Mouse (Mus musculus): ENCODE results near the gene Gm17455. TPM values are rescaled to one million over a fixed set of nuclear protein-coding genes. Genes with fewer than 3 reads are reported as not detected.

Gene Gm17455
- polyA plus RNA-seq, 2 experiments = not detected

GRCm38 (mm10) chr10:60381142-60381925, 18.2 kb upstream of the Gm17455 start:
- ATAC-seq (ENCODE audit: insufficient read depth) (no peak), DNase-seq (ENCODE audit: low read depth in 3 of 3, low spot score in 3 of 3) (no peak)
- TF ChIP-seq EP300 (IDR thresholded peaks at IDR 0.05; ENCODE audit: low read depth) (no peak), CTCF (IDR thresholded peaks at IDR 0.05; ENCODE audit: low read depth) (no peak)
- Histone ChIP-seq H3K4me2 (ENCODE audit: low read depth) (no peak overlapping the region), H3K4me1 (replicated peaks; ENCODE audit: control insufficient read depth in 2 of 2, insufficient read depth in 2 of 2, low read length in 1 of 2) (no peaks in the 10 kb centered on the region), H3K27me3 (ENCODE audit: control insufficient read depth, insufficient read depth, low read length) (no peaks in the 10 kb centered on the region), H3K9me3 (ENCODE audit: control insufficient read depth, low read length) (no peaks in the 10 kb centered on the region), H3K27ac (no peak overlapping the region), H3K9ac (replicated peaks) (no peak overlapping the region), H3K36me3 (replicated peaks; ENCODE audit: control insufficient read depth, insufficient read depth, low read depth) (no peaks in the 10 kb centered on the region), H3K4me3 (ENCODE audit: insufficient read depth in 1 of 2, low read depth in 2 of 2, low read length in 2 of 2) (no peak overlapping the region)
- 63% methylated on average over 10 of the region's 10 CpGs for WGBS (ENCODE audit: insufficient replicate concordance)

- H3K4me2 ChIP-seq (ENCODE audit: low read depth) = no peak overlapping the region
- DNase-seq (ENCODE audit: low read depth in 3 of 3, low spot score in 3 of 3) = no peak
- WGBS (ENCODE audit: insufficient replicate concordance) = 54% methylated on average over 2 of the region's 2 CpGs
- no peak overlapping the region for H3K4me3 ChIP-seq (ENCODE audit: insufficient read depth in 1 of 2, low read depth in 2 of 2, low read length in 2 of 2)
- 0 out of 4 replicates have a peak, but pooled peaks cover 0 to 5% of the 10 kb centered on the region in 2 experiments for H3K4me1 ChIP-seq (replicated peaks; ENCODE audit: control insufficient read depth in 2 of 2, insufficient read depth in 2 of 2, low read length in 1 of 2)
- H3K36me3 ChIP-seq (replicated peaks; ENCODE audit: control insufficient read depth, insufficient read depth, low read depth) = no peaks in the 10 kb centered on the region
- no peaks in the 10 kb centered on the region for H3K27me3 ChIP-seq (ENCODE audit: control insufficient read depth, insufficient read depth, low read length)
- no peak overlapping the region for H3K27ac ChIP-seq
- no peaks in the 10 kb centered on the region for H3K9me3 ChIP-seq (ENCODE audit: control insufficient read depth, low read length)
- TF ChIP-seq CTCF (IDR thresholded peaks at IDR 0.05; ENCODE audit: low read depth) = no peak
- TF ChIP-seq EP300 (IDR thresholded peaks at IDR 0.05; ENCODE audit: low read depth) = no peak
- no peak for ATAC-seq (ENCODE audit: insufficient read depth)
- H3K9ac ChIP-seq (replicated peaks) = no peak overlapping the region
These were observed 11.2 kb upstream of the Gm17455 start for GRCm38 (mm10) chr10:60388332-60388731.

GRCm38 (mm10) chr10:60389447-60389865, 10.1 kb upstream of the Gm17455 start:
- Histone ChIP-seq H3K4me1 (replicated peaks; ENCODE audit: control insufficient read depth in 2 of 2, insufficient read depth in 2 of 2, low read length in 1 of 2) (0 out of 4 replicates have a peak, but pooled peaks cover 0 to 5% of the 10 kb centered on the region in 2 experiments), H3K36me3 (replicated peaks; ENCODE audit: control insufficient read depth, insufficient read depth, low read depth) (no peaks in the 10 kb centered on the region), H3K9me3 (ENCODE audit: control insufficient read depth, low read length) (no peaks in the 10 kb centered on the region), H3K4me3 (ENCODE audit: insufficient read depth in 1 of 2, low read depth in 2 of 2, low read length in 2 of 2) (no peak overlapping the region), H3K27ac (no peak overlapping the region), H3K4me2 (ENCODE audit: low read depth) (no peak overlapping the region), H3K9ac (replicated peaks) (no peak overlapping the region), H3K27me3 (ENCODE audit: control insufficient read depth, insufficient read depth, low read length) (no peaks in the 10 kb centered on the region)
- 4% methylated on average over 9 of the region's 9 CpGs for WGBS (ENCODE audit: insufficient replicate concordance)
- peak in 2 of 3 experiments; percentile 9 to 10 for DNase-seq (ENCODE audit: low read depth in 3 of 3, low spot score in 3 of 3)
- no peak for TF ChIP-seq CTCF (IDR thresholded peaks at IDR 0.05; ENCODE audit: low read depth)
- TF ChIP-seq EP300 (IDR thresholded peaks at IDR 0.05; ENCODE audit: low read depth) = no peak
- ATAC-seq (ENCODE audit: insufficient read depth) = no peak

GRCm38 (mm10) chr10:60390177-60390903, 9.2 kb upstream of the Gm17455 start:
- Histone ChIP-seq H3K27ac (no peak overlapping the region), H3K27me3 (ENCODE audit: control insufficient read depth, insufficient read depth, low read length) (no peaks in the 10 kb centered on the region), H3K9me3 (ENCODE audit: control insufficient read depth, low read length) (no peaks in the 10 kb centered on the region), H3K4me3 (ENCODE audit: insufficient read depth in 1 of 2, low read depth in 2 of 2, low read length in 2 of 2) (no peak overlapping the region), H3K4me1 (replicated peaks; ENCODE audit: control insufficient read depth in 2 of 2, insufficient read depth in 2 of 2, low read length in 1 of 2) (0 out of 4 replicates have a peak, but pooled peaks cover 0 to 5% of the 10 kb centered on the region in 2 experiments), H3K36me3 (replicated peaks; ENCODE audit: control insufficient read depth, insufficient read depth, low read depth) (no peaks in the 10 kb centered on the region), H3K9ac (replicated peaks) (no peak overlapping the region), H3K4me2 (ENCODE audit: low read depth) (no peak overlapping the region)
- ATAC-seq (ENCODE audit: insufficient read depth) (no peak), DNase-seq (ENCODE audit: low read depth in 3 of 3, low spot score in 3 of 3) (no peak)
- no peak for TF ChIP-seq EP300 (IDR thresholded peaks at IDR 0.05; ENCODE audit: low read depth)
- TF ChIP-seq CTCF (IDR thresholded peaks at IDR 0.05; ENCODE audit: low read depth) = no peak
- 33% methylated on average over 6 of the region's 6 CpGs for WGBS (ENCODE audit: insufficient replicate concordance)

- H3K9me3 ChIP-seq (ENCODE audit: control insufficient read depth, low read length) = no peaks in the 10 kb centered on the region
- H3K4me2 ChIP-seq (ENCODE audit: low read depth) = no peak overlapping the region
- 0 out of 4 replicates have a peak, but pooled peaks cover 0 to 5% of the 10 kb centered on the region in 2 experiments for H3K4me1 ChIP-seq (replicated peaks; ENCODE audit: control insufficient read depth in 2 of 2, insufficient read depth in 2 of 2, low read length in 1 of 2)
- ATAC-seq (ENCODE audit: insufficient read depth) (no peak), DNase-seq (ENCODE audit: low read depth in 3 of 3, low spot score in 3 of 3) (no peak)
- no peaks in the 10 kb centered on the region for H3K36me3 ChIP-seq (replicated peaks; ENCODE audit: control insufficient read depth, insufficient read depth, low read depth)
- TF ChIP-seq EP300 (IDR thresholded peaks at IDR 0.05; ENCODE audit: low read depth) (no peak), CTCF (IDR thresholded peaks at IDR 0.05; ENCODE audit: low read depth) (no peak)
- 43% methylated on average over 5 of the region's 5 CpGs for WGBS (ENCODE audit: insufficient replicate concordance)
- H3K27ac ChIP-seq = no peak overlapping the region
- H3K27me3 ChIP-seq (ENCODE audit: control insufficient read depth, insufficient read depth, low read length) = no peaks in the 10 kb centered on the region
- no peak overlapping the region for H3K4me3 ChIP-seq (ENCODE audit: insufficient read depth in 1 of 2, low read depth in 2 of 2, low read length in 2 of 2)
- H3K9ac ChIP-seq (replicated peaks) = no peak overlapping the region
These were observed 8.6 kb upstream of the Gm17455 start for GRCm38 (mm10) chr10:60390904-60391420.

Data from liver, embryonic 14.5 days (tissue).